ENCODE assay signal across 11 mouse cellular contexts in the genomic region with DNA sequence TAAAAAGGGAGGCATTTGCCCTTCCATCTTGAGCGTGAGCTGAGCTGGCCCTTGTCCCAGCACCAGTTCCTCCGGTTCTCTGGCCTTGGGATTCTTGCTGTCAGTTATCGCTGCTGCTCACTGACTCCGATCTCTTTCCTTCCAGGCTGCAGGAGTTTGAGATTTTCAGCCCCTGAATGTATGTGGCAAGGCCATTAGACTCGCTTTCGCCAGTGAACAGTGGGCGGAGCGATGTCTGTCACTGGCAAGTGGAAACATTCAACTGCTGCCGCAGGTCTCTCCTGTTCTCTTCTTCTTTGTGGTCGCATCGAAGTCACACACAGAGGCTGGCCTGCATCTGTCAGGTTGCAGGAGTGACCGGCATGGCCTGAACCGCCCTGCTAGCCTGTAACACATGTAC.
A peak's percentile ranks its signal among the peaks of the same experiment; 100 is the strongest.
DNase-seq lines count a peak whose midpoint lies in the region; ATAC-seq and TF ChIP-seq lines count a peak whose summit lies in the region.
"Had no signal": no experiment of that assay in that cellular context is flagged by ENCODE, and none has a peak within 500 bp of the region (broad histone marks: within the 10 kb centered on the region; RNA-seq: fewer than 3 reads in every experiment).

No protein-coding gene starts in this region.

- peak; percentile 5; the same call in 1 of the 2 replicates for ATAC-seq in megakaryocyte progenitor cell, adult 5-6 weeks (replicated peaks; ENCODE audit: poor library complexity)
- ATAC-seq in midbrain, postnatal 0 days (ENCODE audit: low FRiP score), result no peak

- H3K9me3 ChIP-seq in E14TG2a.4 (ENCODE audit: low read length), result no peaks in the 10 kb centered on the region
- H3K9me3 ChIP-seq in limb, embryonic 10.5 days (replicated peaks), result no peaks in the 10 kb centered on the region
- no peaks in the 10 kb centered on the region for H3K9me3 ChIP-seq in midbrain, postnatal 0 days (ENCODE audit: low read length)
- H3K9me3 ChIP-seq: hindbrain, embryonic 13.5 days had no signal

- H3K27me3 ChIP-seq in E14TG2a.4 (ENCODE audit: insufficient read depth, low read length), result no peaks in the 10 kb centered on the region
- H3K27me3 ChIP-seq in limb, embryonic 10.5 days (ENCODE audit: low read depth, poor library complexity, severe bottlenecking), result no peaks in the 10 kb centered on the region
- no peaks in the 10 kb centered on the region for H3K27me3 ChIP-seq in midbrain, postnatal 0 days (ENCODE audit: insufficient read depth, low read length)
- H3K27me3 ChIP-seq: hindbrain, embryonic 13.5 days had no signal

- peak; percentile 31 for DNase-seq in embryo, embryonic 10 days (ENCODE audit: low spot score)
- no peak for DNase-seq in embryo, embryonic 10.5 days (ENCODE audit: low spot score)
- DNase-seq in lung, adult 18-20 months, result peak; percentile 23 to 28
- no peak for DNase-seq in lung, postnatal 14 days
- DNase-seq in limb, embryonic 10.5 days (ENCODE audit: low spot score), result no peak
- no peak for DNase-seq in midbrain, postnatal 0 days (ENCODE audit: low spot score)
- DNase-seq: embryo, embryonic 11 days had no signal

- H3K4me1 ChIP-seq in E14TG2a.4 (replicated peaks; ENCODE audit: low read depth, low read length), result peaks cover 56% of the 10 kb centered on the region
- H3K4me1 ChIP-seq in limb, embryonic 10.5 days, result peaks cover 20% of the 10 kb centered on the region
- no peaks in the 10 kb centered on the region for H3K4me1 ChIP-seq in midbrain, postnatal 0 days (ENCODE audit: insufficient read depth, low read length)

- H3K4me2 ChIP-seq in midbrain, postnatal 0 days (ENCODE audit: low read depth, low read length, poor library complexity, severe bottlenecking), result no peak overlapping the region
- H3K4me2 ChIP-seq: hindbrain, embryonic 13.5 days had no signal

- no peak overlapping the region for H3K9ac ChIP-seq in midbrain, postnatal 0 days (replicated peaks; ENCODE audit: low read length, poor library complexity, severe bottlenecking)
- H3K9ac ChIP-seq: hindbrain, embryonic 13.5 days had no signal

- no peak for TF ChIP-seq CTCF in E14TG2a.4 (conservative IDR thresholded peaks at IDR 0.05; ENCODE audit: low read length)
- TF ChIP-seq CTCF in midbrain, postnatal 0 days (IDR thresholded peaks at IDR 0.05), result no peak

- peak overlapping the region; percentile 70 for H3K4me3 ChIP-seq in E14TG2a.4 (replicated peaks; ENCODE audit: low read length)
- H3K4me3 ChIP-seq in limb, embryonic 10.5 days, result no peak overlapping the region
- H3K4me3 ChIP-seq in midbrain, postnatal 0 days (ENCODE audit: low read depth, low read length), result no peak overlapping the region
- H3K4me3 ChIP-seq: hindbrain, embryonic 13.5 days had no signal

- H3K27ac ChIP-seq in limb, embryonic 10.5 days, result no peak overlapping the region; the same call in 1 of the 2 replicates
- H3K27ac ChIP-seq in midbrain, postnatal 0 days (ENCODE audit: low read depth, low read length), result no peak overlapping the region
- H3K27ac ChIP-seq: hindbrain, embryonic 13.5 days; macrophage had no signal

- 70% methylated on average over 13 of the region's 13 CpGs for WGBS in limb, embryonic 10.5 days
- WGBS in midbrain, postnatal 0 days, result 43% methylated on average over 13 of the region's 13 CpGs

- H3K36me3 ChIP-seq in E14TG2a.4 (ENCODE audit: insufficient read depth, low read length), result no peaks in the 10 kb centered on the region
- H3K36me3 ChIP-seq in limb, embryonic 10.5 days, result no peaks in the 10 kb centered on the region
- no peaks in the 10 kb centered on the region for H3K36me3 ChIP-seq in midbrain, postnatal 0 days (ENCODE audit: insufficient read depth, low read length)
- H3K36me3 ChIP-seq: hindbrain, embryonic 13.5 days had no signal

Comparison
In these comparisons a context has a peak if more than half of its experiments do, and no peak if none do; other contexts are left out.
1. DNase-seq: peak in embryo, embryonic 10 days (single experiment) and lung, adult 18-20 months (2 of 2); none in embryo, embryonic 10.5 days (single experiment), lung, postnatal 14 days (single experiment), limb, embryonic 10.5 days (single experiment) and midbrain, postnatal 0 days (single experiment).